Mouse (Mus musculus) embryonic fibroblast, embryonic 13.5 days (primary cell): ENCODE measurements around the gene Fam163b.

ENCODE experiments used
- CTCF ChIP-seq: IDR thresholded peaks from 2 replicates; pipeline ENCODE4 v1.5.1; 2011; ENCODE audit warnings: mild to moderate bottlenecking, control low read depth, low read length, moderate library complexity, borderline replicate concordance; ENCODE audit not compliant: insufficient read depth
- POLR2A ChIP-seq: IDR thresholded peaks from 2 replicates; pipeline ENCODE4 v1.6.1; 2011; ENCODE audit warnings: low read depth, mild to moderate bottlenecking, control low read depth, low read length, moderate library complexity

DNA sequence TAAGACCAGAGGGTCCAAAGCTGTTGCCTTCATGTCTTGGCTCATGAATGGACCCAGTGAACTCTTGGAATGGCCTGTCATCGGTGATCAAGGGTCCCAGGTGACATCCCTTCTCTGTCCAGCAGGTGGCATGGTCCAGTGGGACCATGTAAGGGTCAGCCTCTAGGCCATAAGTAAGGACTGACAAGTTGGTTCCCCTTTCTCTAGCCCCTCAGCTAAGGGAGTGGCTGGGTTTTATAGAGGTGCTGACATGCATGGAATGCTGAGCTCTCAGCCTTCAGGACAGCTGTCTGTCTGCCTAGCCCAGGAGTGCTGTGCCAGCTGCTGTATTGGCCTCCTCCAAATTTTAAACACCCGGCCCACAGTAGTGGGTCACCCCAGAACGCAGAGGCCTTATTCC lies 66.8 kb downstream of the Fam163b start:
- TF ChIP-seq CTCF (peak; percentile 66; the same call in 1 of the 2 replicates), POLR2A (no peak)
